Comparison of ENCODE assay signal across 9 mouse cellular contexts in genomic region chr6:16359464-16359863, GRCm38 (mm10).
DNase-seq lines count a peak whose midpoint lies in the region; ATAC-seq and TF ChIP-seq lines count a peak whose summit lies in the region.
"Had no signal": no experiment of that assay in that cellular context is flagged by ENCODE, and none has a peak within 500 bp of the region (broad histone marks: within the 10 kb centered on the region; RNA-seq: fewer than 3 reads in every experiment).

No protein-coding gene starts in this region.

- no peak for DNase-seq in cerebellum, adult 2 months
- no peak for DNase-seq in cerebellum, adult 9-11 months
- DNase-seq in retina, postnatal 1 day, result peak; percentile 2
- no peak for DNase-seq in retina, embryonic 14.5 days (ENCODE audit: low spot score)
- no peak for DNase-seq in ovary, postnatal 36 days (ENCODE audit: low spot score)
- no peak for DNase-seq in gastrocnemius, adult 8-10 months (ENCODE audit: low spot score in 2 of 2)
- DNase-seq: cerebellum, postnatal 36 days had no signal

- H3K9ac ChIP-seq in liver, embryonic 12.5 days, result no peak overlapping the region
- H3K9ac ChIP-seq in stomach, embryonic 16.5 days (ENCODE audit: low read length), result no peak overlapping the region

- peak overlapping the region; percentile 44 for H3K4me3 ChIP-seq in cerebellum, adult 2 months (replicated peaks; ENCODE audit: insufficient read depth, low read depth, low read length)
- peak overlapping the region; percentile 39 for H3K4me3 ChIP-seq in liver, embryonic 12.5 days
- H3K4me3 ChIP-seq in stomach, embryonic 16.5 days (replicated peaks; ENCODE audit: low read length), result peak overlapping the region; percentile 31

- no peak for ATAC-seq in liver, embryonic 12.5 days
- ATAC-seq in stomach, embryonic 16.5 days (ENCODE audit: insufficient read depth, low FRiP score), result no peak

- WGBS in cerebellum, adult 2 months, result 41% methylated on average over 7 of the region's 7 CpGs
- WGBS in liver, embryonic 12.5 days (ENCODE audit: insufficient replicate concordance), result 66% methylated on average over 7 of the region's 7 CpGs
- WGBS in stomach, embryonic 16.5 days, result 44% methylated on average over 7 of the region's 7 CpGs

- H3K4me1 ChIP-seq in cerebellum, adult 2 months (ENCODE audit: control insufficient read depth, insufficient read depth, low read length), result no peaks in the 10 kb centered on the region
- no peaks in the 10 kb centered on the region for H3K4me1 ChIP-seq in liver, embryonic 12.5 days
- H3K4me1 ChIP-seq in stomach, embryonic 16.5 days (ENCODE audit: control insufficient read depth, insufficient read depth, low read length), result no peaks in the 10 kb centered on the region

- H3K27ac ChIP-seq in cerebellum, adult 2 months (ENCODE audit: insufficient read depth, low read length), result no peak overlapping the region
- no peak overlapping the region for H3K27ac ChIP-seq in liver, embryonic 12.5 days
- no peak overlapping the region for H3K27ac ChIP-seq in stomach, embryonic 16.5 days (ENCODE audit: low read length)

- no peak for TF ChIP-seq POLR2A in cerebellum, adult 2 months (IDR thresholded peaks at IDR 0.05; ENCODE audit: borderline replicate concordance, insufficient read depth, low read length)

- no peaks in the 10 kb centered on the region for H3K9me3 ChIP-seq in liver, embryonic 12.5 days (replicated peaks)
- no peaks in the 10 kb centered on the region for H3K9me3 ChIP-seq in stomach, embryonic 16.5 days (replicated peaks; ENCODE audit: control insufficient read depth, low read length)

- TF ChIP-seq CTCF in cerebellum, adult 2 months (IDR thresholded peaks at IDR 0.05; ENCODE audit: borderline replicate concordance, insufficient read depth, low read depth, low read length), result no peak

- H3K27me3 ChIP-seq in cerebellum, adult 2 months (ENCODE audit: control insufficient read depth, insufficient read depth, low read length), result no peaks in the 10 kb centered on the region
- H3K27me3 ChIP-seq in liver, embryonic 12.5 days (replicated peaks), result no peaks in the 10 kb centered on the region
- no peaks in the 10 kb centered on the region for H3K27me3 ChIP-seq in stomach, embryonic 16.5 days (ENCODE audit: control insufficient read depth, insufficient read depth, low read length)

- peak overlapping the region; percentile 48 for H3K4me2 ChIP-seq in liver, embryonic 12.5 days
- H3K4me2 ChIP-seq in stomach, embryonic 16.5 days (ENCODE audit: low read depth, low read length), result peak overlapping the region; percentile 40

- H3K36me3 ChIP-seq in liver, embryonic 12.5 days, result no peaks in the 10 kb centered on the region
- H3K36me3 ChIP-seq in stomach, embryonic 16.5 days (ENCODE audit: control insufficient read depth, insufficient read depth, low read length), result no peaks in the 10 kb centered on the region
